20 mouse cellular contexts compared by ENCODE assay signal in genomic region chr12:83163721-83164120, GRCm38 (mm10).
DNase-seq lines count a peak whose midpoint lies in the region; ATAC-seq lines count a peak whose summit lies in the region.
"Had no signal": no experiment of that assay in that cellular context is flagged by ENCODE, and none has a peak within 500 bp of the region (broad histone marks: within the 10 kb centered on the region; RNA-seq: fewer than 3 reads in every experiment).

No protein-coding gene starts in this region.

- no peak overlapping the region for H3K4me3 ChIP-seq in liver, embryonic 12.5 days
- no peak overlapping the region for H3K4me3 ChIP-seq in forebrain, embryonic 12.5 days (replicated peaks)
- H3K4me3 ChIP-seq: embryonic facial prominence, embryonic 12.5 days; midbrain, embryonic 15.5 days had no signal

- no peak overlapping the region for H3K9ac ChIP-seq in liver, embryonic 12.5 days
- no peak overlapping the region for H3K9ac ChIP-seq in forebrain, embryonic 12.5 days
- H3K9ac ChIP-seq: embryonic facial prominence, embryonic 12.5 days; midbrain, embryonic 15.5 days had no signal

- H3K27ac ChIP-seq in liver, embryonic 12.5 days, result no peak overlapping the region
- no peak overlapping the region for H3K27ac ChIP-seq in forebrain, embryonic 12.5 days
- H3K27ac ChIP-seq: embryonic facial prominence, embryonic 12.5 days; midbrain, embryonic 15.5 days had no signal

- H3K4me2 ChIP-seq in liver, embryonic 12.5 days, result no peak overlapping the region
- H3K4me2 ChIP-seq in forebrain, embryonic 12.5 days, result no peak overlapping the region
- H3K4me2 ChIP-seq: embryonic facial prominence, embryonic 12.5 days; midbrain, embryonic 15.5 days had no signal

- ATAC-seq in liver, embryonic 12.5 days, result 0 out of 2 replicates have a peak, but pooled peaks have one; percentile 30
- ATAC-seq in forebrain, embryonic 12.5 days (ENCODE audit: low FRiP score), result no peak
- ATAC-seq: midbrain, embryonic 15.5 days had no signal

- H3K9me3 ChIP-seq in liver, embryonic 12.5 days (replicated peaks), result no peaks in the 10 kb centered on the region
- no peaks in the 10 kb centered on the region for H3K9me3 ChIP-seq in forebrain, embryonic 12.5 days
- H3K9me3 ChIP-seq: embryonic facial prominence, embryonic 12.5 days; midbrain, embryonic 15.5 days had no signal

- 52% methylated on average over 5 of the region's 5 CpGs for WGBS in liver, embryonic 12.5 days (ENCODE audit: insufficient replicate concordance)
- 81% methylated on average over 5 of the region's 5 CpGs for WGBS in forebrain, embryonic 12.5 days

- H3K27me3 ChIP-seq in liver, embryonic 12.5 days (replicated peaks), result peaks cover 15% of the 10 kb centered on the region; the same call in 1 of the 2 replicates
- no peaks in the 10 kb centered on the region for H3K27me3 ChIP-seq in forebrain, embryonic 12.5 days
- H3K27me3 ChIP-seq: CH12.LX; embryonic facial prominence, embryonic 12.5 days; midbrain, embryonic 15.5 days had no signal

- intact Hi-C loops in heart, postnatal 10 days (cut with DNase I), result no loop called here
- intact Hi-C loops in heart, postnatal 36 days (cut with DNase I), result no loop called here

- peaks cover 12% of the 10 kb centered on the region; the same call in 1 of the 2 replicates for H3K4me1 ChIP-seq in liver, embryonic 12.5 days
- peaks cover 5% of the 10 kb centered on the region; the same call in 1 of the 2 replicates for H3K4me1 ChIP-seq in forebrain, embryonic 12.5 days
- H3K4me1 ChIP-seq: embryonic facial prominence, embryonic 12.5 days had no signal

- H3K36me3 ChIP-seq in liver, embryonic 12.5 days, result no peaks in the 10 kb centered on the region
- H3K36me3 ChIP-seq in forebrain, embryonic 12.5 days (replicated peaks), result no peaks in the 10 kb centered on the region
- H3K36me3 ChIP-seq: embryonic facial prominence, embryonic 12.5 days; midbrain, embryonic 15.5 days had no signal

- peak; percentile 25 for DNase-seq in gastrocnemius, adult 18-20 months (ENCODE audit: low spot score)
- DNase-seq in gastrocnemius, postnatal 10 days, result no peak
- peak; percentile 27 to 32 for DNase-seq in heart, postnatal 10 days
- DNase-seq in heart, postnatal 36 days, result no peak
- peak; percentile 61 for DNase-seq in MN1 (ENCODE audit: low spot score)
- no peak for DNase-seq in adrenal gland, postnatal 14 days
- DNase-seq: cerebellum, adult 11-12 months; cerebellum, postnatal 36 days; heart, postnatal 14 days; kidney, adult 11 months; kidney, postnatal 4 days; layer of hippocampus, postnatal 36 days; left cerebral cortex, postnatal 4 days; lung, adult 2 months; thymus, postnatal 4 days had no signal

Comparison
In these comparisons a context has a peak if more than half of its experiments do, and no peak if none do; other contexts are left out.
1. DNase-seq: peak in gastrocnemius, adult 18-20 months (single experiment), heart, postnatal 10 days (2 of 2) and MN1 (single experiment); none in gastrocnemius, postnatal 10 days (single experiment), heart, postnatal 36 days (0 of 2) and adrenal gland, postnatal 14 days (single experiment).